Mouse (Mus musculus) neural tube, embryonic 14.5 days (tissue): ENCODE results near the gene Cep63. TPM values are rescaled to one million over a fixed set of nuclear protein-coding genes. Genes with fewer than 3 reads are reported as not detected.

ENCODE experiments used
- ATAC-seq: fragments of 200-750 bp; cut with Nextera tagmentation; 2 replicates; pipeline ENCODE4 v1.8.0; 2017; ENCODE audit warnings: low read depth, mild to moderate bottlenecking, moderate TSS enrichment, moderate library complexity
- H3K27ac ChIP-seq: fragments of 300-500 bp; sonication (generic); 2 replicates; pipeline ENCODE4 v1.5.1; 2014; ENCODE audit warnings: low read depth, mild to moderate bottlenecking, control low read depth, low read length, moderate library complexity, mixed read lengths
- H3K27me3 ChIP-seq: fragments of 300-500 bp; sonication (generic); 2 replicates; pipeline ENCODE4 v1.6.1; 2014; ENCODE audit warnings: low read length; ENCODE audit not compliant: control insufficient read depth, insufficient read depth
- H3K36me3 ChIP-seq: fragments of 300-500 bp; sonication (generic); 2 replicates; pipeline ENCODE4 v1.6.1; 2014; ENCODE audit warnings: low read length, mixed read lengths; ENCODE audit not compliant: control insufficient read depth, insufficient read depth
- H3K4me1 ChIP-seq: fragments of 300-500 bp; sonication (generic); 2 replicates; pipeline ENCODE4 v1.6.1; 2014; ENCODE audit warnings: low read length; ENCODE audit not compliant: control insufficient read depth, insufficient read depth
- H3K4me2 ChIP-seq: fragments of 300-500 bp; sonication (generic); 2 replicates; pipeline ENCODE4 v1.6.1; 2014; ENCODE audit warnings: mild to moderate bottlenecking, low read depth, low read length, control low read depth
- H3K4me3 ChIP-seq: fragments of 300-500 bp; sonication (generic); 2 replicates; pipeline ENCODE4 v1.5.1; 2014; ENCODE audit warnings: low read depth, low read length, control low read depth, mixed read lengths
- H3K9ac ChIP-seq: fragments of 300-500 bp; sonication (generic); replicated peaks from 2 replicates; pipeline ENCODE4 v1.6.1; 2014; ENCODE audit warnings: low read depth, mild to moderate bottlenecking, control low read depth, low read length, mixed read lengths
- H3K9me3 ChIP-seq: fragments of 300-500 bp; sonication (generic); 2 replicates; pipeline ENCODE4 v1.6.1; 2016; ENCODE audit warnings: low read length; ENCODE audit not compliant: control insufficient read depth
- WGBS: fragments of 180-500 bp; shearing (Covaris S2); extraction: QIAGEN DNeasy Blood & Tissue Kit; methylation state at CpG from one replicate; pipeline ENCODE4 v1.1.7; 2014; 5-methylcytosine and 5-hydroxymethylcytosine counted together
- polyA plus RNA-seq: library from polyadenylated mRNA; unstranded; fragments of >200 nt; fragmentation: Nextera tagmentation; extraction: Ambion mirVana; gene quantifications from 2 replicates; pipeline ENCODE4 v1.2.1, GENCODE M21; 2014

The Cep63 gene
- polyA plus RNA-seq = 33.4 and 37.4 TPM in 2 replicates

DNA sequence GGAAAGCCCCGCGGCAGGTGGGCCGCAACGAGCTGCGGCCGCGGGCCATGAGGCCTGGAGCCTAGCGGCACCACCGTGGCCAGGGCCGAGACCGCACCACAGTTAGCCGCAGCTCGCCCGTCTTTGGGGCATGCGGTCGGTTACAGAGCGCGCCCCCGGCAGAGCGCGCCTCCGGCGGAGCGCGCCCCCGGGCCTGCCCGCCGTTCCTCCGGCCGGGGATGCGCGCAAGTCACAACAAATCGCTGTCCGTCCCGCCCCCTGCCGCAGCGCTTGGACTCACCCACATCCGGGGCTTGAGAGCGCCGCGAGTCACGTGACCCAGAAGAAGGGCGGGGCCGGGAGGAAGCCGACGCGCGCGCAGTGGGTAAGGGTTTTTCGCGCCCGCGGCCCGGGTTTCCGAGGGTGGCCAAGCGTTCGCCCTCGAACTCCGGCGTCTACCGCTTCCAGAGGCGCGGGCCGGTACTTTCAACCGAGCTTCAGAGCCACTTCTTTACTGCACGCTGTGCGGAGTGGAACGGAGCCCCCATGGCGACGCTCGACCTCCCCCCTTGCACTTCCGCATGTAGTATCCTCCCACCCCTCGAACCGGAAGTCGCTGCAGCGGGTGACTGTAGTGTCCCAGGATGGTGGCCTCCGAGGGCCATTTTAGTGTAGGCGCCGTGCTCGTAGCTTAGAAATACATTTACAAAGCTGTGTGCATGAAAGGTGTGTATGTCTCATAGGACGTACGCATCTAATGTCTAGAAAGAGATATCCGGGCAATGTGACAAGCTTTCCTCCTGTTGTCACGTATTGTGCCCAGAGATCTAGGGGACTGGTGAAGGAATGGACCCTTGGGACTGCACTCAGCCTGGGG, at the start of gene Cep63, which contains the start of gene Anapc13:
TSS of gene Cep63 (minus strand) at position 552 of the 856 bp plus-strand sequence.
TSS of gene Anapc13 (plus strand) at position 314 of the 856 bp plus-strand sequence.
- peak; percentile 95 for ATAC-seq
- Histone ChIP-seq H3K9me3 (no peaks in the 10 kb centered on the region), H3K27me3 (no peaks in the 10 kb centered on the region), H3K4me1 (peaks cover 10% of the 10 kb centered on the region; the same call in 1 of the 2 replicates), H3K27ac (peak within 1 kb of the TSS; percentile 97), H3K4me2 (peak within 1 kb of the TSS; percentile 73), H3K36me3 (no peaks in the 10 kb centered on the region), H3K9ac (peak within 1 kb of the TSS; percentile 97), H3K4me3 (peak within 1 kb of the TSS; percentile 92)
- under 1% methylated on average over 84 of the region's 84 CpGs for WGBS

- H3K9ac ChIP-seq = no peak overlapping the region
- H3K4me3 ChIP-seq = no peak overlapping the region
- no peaks in the 10 kb centered on the region for H3K4me1 ChIP-seq
- no peaks in the 10 kb centered on the region for H3K9me3 ChIP-seq
- H3K27ac ChIP-seq = no peak overlapping the region
- 85% methylated on average over 5 of the region's 5 CpGs for WGBS
- H3K36me3 ChIP-seq = no peaks in the 10 kb centered on the region
- H3K27me3 ChIP-seq = no peaks in the 10 kb centered on the region
- no peak for ATAC-seq
- H3K4me2 ChIP-seq = no peak overlapping the region
Observed at GRCm38 (mm10) chr9:102675922-102676321, 49.6 kb upstream of the Cep63 start.

- Histone ChIP-seq H3K4me2 (no peak overlapping the region), H3K9ac (no peak overlapping the region), H3K4me1 (no peaks in the 10 kb centered on the region), H3K27ac (no peak overlapping the region), H3K27me3 (no peaks in the 10 kb centered on the region), H3K9me3 (no peaks in the 10 kb centered on the region), H3K4me3 (no peak overlapping the region), H3K36me3 (no peaks in the 10 kb centered on the region)
- WGBS = 73% methylated on average over 7 of the region's 7 CpGs
- ATAC-seq = no peak
Observed at GRCm38 (mm10) chr9:102673381-102673780, 47.0 kb upstream of the Cep63 start.

GRCm38 (mm10) chr9:102668906-102669305, 42.6 kb upstream of the Cep63 start:
- Histone ChIP-seq H3K4me3 (no peak overlapping the region), H3K4me1 (no peaks in the 10 kb centered on the region), H3K36me3 (no peaks in the 10 kb centered on the region), H3K4me2 (no peak overlapping the region), H3K9me3 (no peaks in the 10 kb centered on the region), H3K27ac (no peak overlapping the region), H3K9ac (no peak overlapping the region), H3K27me3 (no peaks in the 10 kb centered on the region)
- ATAC-seq = no peak
- 90% methylated on average over 12 of the region's 12 CpGs for WGBS

DNA sequence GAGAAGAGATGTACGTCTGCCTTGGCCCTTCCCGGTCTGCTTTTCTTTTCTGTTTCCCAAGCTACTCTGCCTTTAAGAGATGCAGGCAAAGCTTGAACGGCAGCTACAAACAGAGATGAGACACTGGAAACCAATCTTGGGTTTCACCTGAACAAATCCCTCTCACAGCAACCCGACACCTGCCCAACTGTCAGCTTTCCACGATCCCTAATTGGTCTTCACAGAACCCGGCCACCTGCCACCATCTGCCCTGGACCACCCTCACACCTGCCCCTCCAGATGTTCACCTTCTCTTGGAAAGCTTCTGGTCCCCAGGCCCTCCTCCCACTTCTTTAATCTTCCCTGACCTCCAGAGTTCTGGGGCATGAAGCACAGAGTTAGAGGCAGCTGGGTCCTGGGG, 41.8 kb upstream of the Cep63 start:
- ATAC-seq = no peak
- H3K4me2 ChIP-seq = no peak overlapping the region
- no peak overlapping the region for H3K27ac ChIP-seq
- no peaks in the 10 kb centered on the region for H3K4me1 ChIP-seq
- no peaks in the 10 kb centered on the region for H3K36me3 ChIP-seq
- H3K27me3 ChIP-seq = no peaks in the 10 kb centered on the region
- H3K9ac ChIP-seq = no peak overlapping the region
- 27% methylated on average over 6 of the region's 6 CpGs for WGBS
- no peaks in the 10 kb centered on the region for H3K9me3 ChIP-seq
- H3K4me3 ChIP-seq = no peak overlapping the region

- no peak for ATAC-seq
- H3K9me3 ChIP-seq = no peaks in the 10 kb centered on the region
- no peak overlapping the region for H3K9ac ChIP-seq
- no peak overlapping the region for H3K4me3 ChIP-seq
- no peak overlapping the region for H3K27ac ChIP-seq
- H3K4me1 ChIP-seq = no peaks in the 10 kb centered on the region
- WGBS = 76% methylated on average over 8 of the region's 8 CpGs
- H3K4me2 ChIP-seq = no peak overlapping the region
- no peaks in the 10 kb centered on the region for H3K27me3 ChIP-seq
- no peaks in the 10 kb centered on the region for H3K36me3 ChIP-seq
Observed at GRCm38 (mm10) chr9:102656355-102657095, 30.2 kb upstream of the Cep63 start.

DNA sequence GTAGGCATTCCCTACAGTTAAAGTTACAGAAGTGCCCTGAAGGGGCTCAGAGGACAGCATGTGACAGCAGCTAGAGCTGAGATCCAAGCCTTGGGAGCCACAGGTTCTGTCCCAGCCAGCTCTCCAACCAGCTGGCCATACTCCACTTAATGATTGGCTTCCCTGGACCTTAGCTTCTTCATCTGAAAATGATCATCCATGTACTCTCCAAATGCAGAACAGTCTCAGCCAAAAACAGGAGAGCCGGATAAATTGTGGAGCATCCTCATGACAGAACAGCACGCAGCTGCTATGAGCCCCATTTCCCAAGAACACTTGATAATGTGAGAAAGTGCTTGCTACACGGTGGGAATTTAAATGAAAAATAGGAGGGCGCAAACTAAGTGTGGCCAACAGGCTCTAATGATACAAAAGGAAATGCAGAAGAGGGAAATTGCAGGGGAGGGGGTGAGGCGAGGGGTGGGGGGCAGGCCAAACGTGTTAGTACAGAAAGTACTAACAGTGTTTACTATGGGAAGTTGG, 24.9 kb upstream of the Cep63 start:
- no peaks in the 10 kb centered on the region for H3K9me3 ChIP-seq

DNA sequence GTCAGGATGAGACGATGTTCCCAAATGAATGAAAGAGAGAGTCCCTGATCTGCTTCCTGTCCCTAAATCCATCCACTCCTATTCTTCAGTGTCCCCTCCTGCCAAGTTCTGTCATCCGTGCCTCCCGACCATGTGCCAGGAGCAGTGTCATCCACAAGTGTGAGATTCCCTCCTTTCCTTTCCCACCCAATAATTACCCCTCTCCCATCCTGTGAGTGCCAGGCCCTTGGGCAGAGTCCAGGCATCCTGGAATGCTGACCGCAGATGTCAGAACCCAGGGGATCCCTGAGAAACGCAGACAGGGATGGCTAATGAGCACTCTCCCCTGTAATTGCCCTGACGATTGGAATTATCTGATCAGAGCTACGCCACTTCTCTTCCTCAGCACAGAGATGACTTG, 24.3 kb upstream of the Cep63 start:
- H3K4me2 ChIP-seq = no peak overlapping the region
- H3K4me3 ChIP-seq = no peak overlapping the region
- WGBS = 10% methylated on average over 7 of the region's 7 CpGs
- H3K9me3 ChIP-seq = no peaks in the 10 kb centered on the region
- H3K27me3 ChIP-seq = no peaks in the 10 kb centered on the region
- peaks cover 12% of the 10 kb centered on the region; the same call in 1 of the 2 replicates for H3K4me1 ChIP-seq
- no peak overlapping the region for H3K9ac ChIP-seq
- no peak overlapping the region for H3K27ac ChIP-seq
- ATAC-seq = peak; percentile 63
- no peaks in the 10 kb centered on the region for H3K36me3 ChIP-seq

More for the DNA sequence above, 24.9 kb upstream of the Cep63 start:
- Histone ChIP-seq H3K4me3 (no peak overlapping the region), H3K4me2 (no peak overlapping the region), H3K4me1 (peaks cover 12% of the 10 kb centered on the region; the same call in 1 of the 2 replicates), H3K36me3 (no peaks in the 10 kb centered on the region), H3K27ac (no peak overlapping the region), H3K9ac (no peak overlapping the region), H3K27me3 (no peaks in the 10 kb centered on the region)
- 51% methylated on average over 6 of the region's 6 CpGs for WGBS
- ATAC-seq = no peak
